Mouse (Mus musculus): ENCODE data around the gene Apol9b. TPM values are rescaled to one million over a fixed set of nuclear protein-coding genes. Genes with fewer than 3 reads are reported as not detected.
"Not testable (repeated sequence)": the region's sequence is repeated elsewhere in the genome, so short reads cannot be mapped to it uniquely, and the experiment has no call there.

Apol9b gene
- polyA plus RNA-seq (2015; fragmentation: Nextera tagmentation; extraction: Ambion mirVana), result 0.12 TPM in 1 of 2 replicates, not detected in the other

DNA sequence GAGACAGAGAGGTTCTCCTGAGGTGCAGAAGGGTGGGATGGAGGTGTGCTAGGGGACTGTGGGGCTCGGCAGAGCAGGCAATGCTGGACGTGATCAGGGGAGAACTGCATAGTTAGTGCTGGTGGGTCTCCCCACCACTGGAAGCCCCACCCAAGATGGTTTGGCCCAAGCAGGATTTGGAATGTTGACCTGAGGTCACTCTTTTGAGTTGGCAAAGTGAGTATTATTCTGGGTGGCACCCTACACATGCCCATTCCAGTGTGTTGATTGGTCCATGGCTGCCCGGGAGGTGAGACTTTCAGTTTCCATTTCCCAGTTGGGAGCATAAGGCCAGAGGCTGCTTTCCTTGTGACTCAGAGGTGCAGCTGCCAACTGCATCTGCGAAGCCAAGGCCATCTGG is at the start of gene Apol9b:
Apol9b (plus strand) TSS at position 301 of the 400 bp plus-strand sequence.
- WGBS (ENCODE audit: insufficient replicate concordance), result 47% methylated on average over 1 of the region's 4 CpGs
- H3K9me3 ChIP-seq (replicated peaks); H3K9ac ChIP-seq; ATAC-seq (ENCODE audit: insufficient read depth); H3K27ac ChIP-seq (replicated peaks); H3K4me2 ChIP-seq; H3K4me1 ChIP-seq (replicated peaks); H3K36me3 ChIP-seq (replicated peaks); H3K27me3 ChIP-seq; H3K4me3 ChIP-seq (replicated peaks): not testable (repeated sequence)

- not testable (repeated sequence) for H3K36me3 ChIP-seq (replicated peaks); H3K27ac ChIP-seq (replicated peaks); H3K4me3 ChIP-seq (replicated peaks); H3K27me3 ChIP-seq; H3K4me1 ChIP-seq (replicated peaks); H3K9me3 ChIP-seq (replicated peaks); ATAC-seq (ENCODE audit: insufficient read depth); H3K4me2 ChIP-seq; H3K9ac ChIP-seq
- 11% methylated on average over 11 of the region's 11 CpGs for WGBS (ENCODE audit: insufficient replicate concordance)
Measured at GRCm38 (mm10) chr15:77683944-77684343, 44.9 kb upstream of the Apol9b start.

GRCm38 (mm10) chr15:77691532-77692311 is 37.1 kb upstream of the Apol9b start:
- H3K4me3 ChIP-seq (replicated peaks); ATAC-seq (ENCODE audit: insufficient read depth); H3K4me1 ChIP-seq (replicated peaks); H3K27me3 ChIP-seq; H3K27ac ChIP-seq (replicated peaks); H3K9ac ChIP-seq; H3K9me3 ChIP-seq (replicated peaks); H3K4me2 ChIP-seq; H3K36me3 ChIP-seq (replicated peaks): not testable (repeated sequence)
- 7% methylated on average over 20 of the region's 20 CpGs for WGBS (ENCODE audit: insufficient replicate concordance)

GRCm38 (mm10) chr15:77694687-77695295 is 34.0 kb upstream of the Apol9b start:
- not testable (repeated sequence) for H3K27ac ChIP-seq (replicated peaks); H3K4me3 ChIP-seq (replicated peaks); H3K9me3 ChIP-seq (replicated peaks); H3K9ac ChIP-seq; ATAC-seq (ENCODE audit: insufficient read depth); H3K36me3 ChIP-seq (replicated peaks); H3K4me1 ChIP-seq (replicated peaks); H3K4me2 ChIP-seq; H3K27me3 ChIP-seq
- WGBS (ENCODE audit: insufficient replicate concordance), result 34% methylated on average over 13 of the region's 15 CpGs

DNA sequence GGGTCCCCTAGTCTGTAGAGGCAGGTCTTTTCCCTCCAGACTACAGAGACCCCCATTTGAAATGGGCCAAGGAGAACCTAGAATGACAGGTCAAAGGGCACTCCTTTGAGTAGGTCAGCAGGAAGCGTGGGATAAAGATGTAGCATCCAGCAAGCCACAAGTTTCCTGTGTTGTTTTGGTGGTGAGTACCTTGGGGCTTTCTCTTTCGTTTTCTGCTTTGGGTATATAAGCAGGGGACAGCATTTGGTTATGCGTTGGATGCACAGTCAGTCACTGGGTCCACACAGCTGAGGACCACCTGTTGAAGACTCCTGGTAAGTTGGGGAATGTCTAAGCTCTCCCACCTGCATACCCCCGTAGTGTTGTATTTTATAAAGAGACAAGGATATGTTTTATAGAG is 30.2 kb upstream of the Apol9b start, which contains the start of gene Apol7e:
Apol7e (plus strand) TSS at position 202 of the 400 bp plus-strand sequence.
- not testable (repeated sequence) for H3K4me2 ChIP-seq; H3K4me1 ChIP-seq (replicated peaks); H3K9ac ChIP-seq; H3K36me3 ChIP-seq (replicated peaks); H3K27ac ChIP-seq (replicated peaks); H3K27me3 ChIP-seq; H3K4me3 ChIP-seq (replicated peaks); ATAC-seq (ENCODE audit: insufficient read depth); H3K9me3 ChIP-seq (replicated peaks)
- 45% methylated on average over 4 of the region's 4 CpGs for WGBS (ENCODE audit: insufficient replicate concordance)

GRCm38 (mm10) chr15:77705306-77705705 is 23.5 kb upstream of the Apol9b start:
- not testable (repeated sequence) for H3K9ac ChIP-seq; H3K9me3 ChIP-seq (replicated peaks); H3K27me3 ChIP-seq; H3K4me2 ChIP-seq; H3K36me3 ChIP-seq (replicated peaks); H3K27ac ChIP-seq (replicated peaks); H3K4me3 ChIP-seq (replicated peaks); ATAC-seq (ENCODE audit: insufficient read depth); H3K4me1 ChIP-seq (replicated peaks)
- WGBS (ENCODE audit: insufficient replicate concordance), result 74% methylated on average over 3 of the region's 3 CpGs

DNA sequence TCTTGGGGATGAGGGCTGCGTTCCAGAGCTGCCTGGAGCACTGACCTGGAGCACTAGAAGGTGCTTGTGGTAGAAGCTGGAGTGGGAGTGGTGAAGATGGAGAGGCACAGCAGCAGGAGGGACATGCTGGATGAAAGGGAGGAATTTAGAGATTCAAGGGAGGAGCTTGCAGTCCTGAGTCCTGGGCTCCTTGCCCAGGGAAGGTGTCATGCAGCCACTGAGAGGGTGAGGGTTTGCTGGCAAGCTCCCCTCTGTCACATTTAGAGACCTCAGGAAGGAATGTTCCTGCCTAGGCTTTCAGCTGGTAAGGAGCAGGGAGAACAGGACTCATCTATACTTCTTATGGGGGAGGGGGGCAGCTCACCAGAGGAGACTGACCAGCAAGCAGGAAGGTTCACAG is 19.9 kb upstream of the Apol9b start:
- H3K27me3 ChIP-seq; H3K9me3 ChIP-seq (replicated peaks); H3K27ac ChIP-seq (replicated peaks); H3K4me3 ChIP-seq (replicated peaks); H3K4me1 ChIP-seq (replicated peaks); ATAC-seq (ENCODE audit: insufficient read depth); H3K9ac ChIP-seq; H3K4me2 ChIP-seq; H3K36me3 ChIP-seq (replicated peaks): not testable (repeated sequence)
- WGBS (ENCODE audit: insufficient replicate concordance), result 64% methylated on average over 1 of the region's 1 CpGs

DNA sequence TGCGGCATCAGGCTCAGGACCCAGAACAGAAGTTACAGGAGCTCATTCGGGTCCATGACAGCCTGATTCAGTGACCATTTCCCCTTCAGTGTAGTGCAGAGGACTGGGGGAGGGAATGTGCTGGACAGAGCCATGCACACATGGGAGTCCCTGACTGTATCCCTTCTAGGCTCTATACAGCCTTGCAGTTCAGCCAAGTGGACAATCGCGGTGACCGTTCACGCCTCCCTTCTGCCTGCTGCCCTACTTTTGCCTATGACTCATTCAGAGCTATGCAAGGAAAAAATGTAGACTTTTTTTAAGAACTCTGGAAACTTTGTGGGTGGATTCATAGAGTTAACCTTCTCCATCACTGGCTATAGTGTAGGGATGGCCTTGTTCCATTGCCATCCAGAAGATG is 10.6 kb upstream of the Apol9b start:
- not testable (repeated sequence) for H3K9ac ChIP-seq; H3K27me3 ChIP-seq; H3K4me2 ChIP-seq; H3K36me3 ChIP-seq (replicated peaks); H3K4me3 ChIP-seq (replicated peaks); ATAC-seq (ENCODE audit: insufficient read depth); H3K27ac ChIP-seq (replicated peaks); H3K4me1 ChIP-seq (replicated peaks); H3K9me3 ChIP-seq (replicated peaks)
- WGBS (ENCODE audit: insufficient replicate concordance), result 55% methylated on average over 6 of the region's 6 CpGs

- not testable (repeated sequence) for H3K9ac ChIP-seq; H3K27ac ChIP-seq (replicated peaks); H3K4me2 ChIP-seq; H3K27me3 ChIP-seq; H3K4me3 ChIP-seq (replicated peaks); H3K4me1 ChIP-seq (replicated peaks); H3K9me3 ChIP-seq (replicated peaks); H3K36me3 ChIP-seq (replicated peaks); ATAC-seq (ENCODE audit: insufficient read depth)
- no CpG with 5 or more reads among the region's 3 CpGs for WGBS (ENCODE audit: insufficient replicate concordance)
Measured at GRCm38 (mm10) chr15:77721509-77721908, 7.3 kb upstream of the Apol9b start.

DNA sequence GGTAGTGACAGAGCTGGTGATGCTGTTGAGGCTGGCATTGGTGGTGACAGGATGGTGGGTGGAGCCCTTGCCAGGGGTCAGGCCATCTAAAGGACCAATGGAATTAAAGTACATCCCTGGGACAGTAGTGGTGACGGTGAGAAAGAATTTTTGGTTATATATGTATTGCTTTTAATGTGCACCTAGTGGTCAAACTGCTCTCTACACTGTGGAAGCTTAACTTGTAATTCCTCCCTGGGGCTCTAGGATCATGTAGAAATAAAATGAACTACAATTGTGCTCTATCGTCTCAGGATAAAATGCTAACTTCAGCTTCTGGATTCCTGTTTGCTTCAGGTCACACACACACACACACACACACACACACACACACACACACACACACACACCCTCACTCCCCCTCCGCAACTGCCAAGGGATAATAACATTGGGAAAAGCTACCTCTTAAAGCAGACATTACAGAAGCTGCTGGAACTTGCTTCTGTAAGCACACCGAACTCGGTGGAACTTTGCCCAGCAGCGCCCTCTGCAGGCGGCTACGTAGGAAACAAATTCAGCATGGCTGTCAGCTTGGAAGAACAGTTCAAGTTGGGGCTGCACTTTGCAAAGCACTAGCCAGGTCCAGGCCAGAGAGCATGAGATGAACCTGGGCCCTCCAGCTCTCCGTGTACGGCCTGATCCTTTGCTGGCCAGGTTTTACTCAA is 4.5 kb upstream of the Apol9b start:
- 20% methylated on average over 3 of the region's 10 CpGs for WGBS (ENCODE audit: insufficient replicate concordance)
- ATAC-seq (ENCODE audit: insufficient read depth); H3K27ac ChIP-seq (replicated peaks): not testable (repeated sequence)

DNA sequence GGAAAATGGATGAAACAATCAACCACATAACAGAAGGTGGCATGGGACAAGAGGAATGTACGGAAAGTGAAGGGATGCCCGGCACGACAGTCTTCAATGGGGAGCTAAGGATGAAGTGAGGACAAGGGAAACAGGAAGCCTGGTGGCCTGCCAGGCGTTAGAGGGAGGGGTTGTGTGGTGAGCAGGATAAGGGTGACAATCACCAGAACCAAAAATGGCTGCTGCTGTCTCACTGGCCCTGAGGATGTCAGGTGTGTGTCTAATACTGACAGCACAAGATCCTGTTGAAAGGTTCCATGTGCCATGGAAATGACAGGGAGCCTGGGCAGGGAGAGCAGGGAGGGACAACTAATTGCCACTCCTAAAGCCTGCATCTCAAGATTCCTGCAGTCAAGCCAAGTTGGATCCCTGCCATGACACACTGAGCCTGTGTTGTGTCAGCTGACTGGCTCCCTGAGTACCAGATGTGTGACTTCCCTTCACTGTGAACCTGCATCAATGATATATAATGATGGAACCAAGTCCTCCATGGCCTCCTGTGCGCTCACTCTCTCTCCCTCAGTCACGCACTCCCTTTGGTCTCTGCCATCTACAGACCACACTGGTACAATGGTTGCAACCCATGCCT is 3.3 kb upstream of the Apol9b start:
- not testable (repeated sequence) for H3K9me3 ChIP-seq (replicated peaks); H3K4me2 ChIP-seq; H3K4me1 ChIP-seq (replicated peaks); H3K27me3 ChIP-seq; H3K36me3 ChIP-seq (replicated peaks); H3K27ac ChIP-seq (replicated peaks); H3K4me3 ChIP-seq (replicated peaks); ATAC-seq (ENCODE audit: insufficient read depth); H3K9ac ChIP-seq
- WGBS (ENCODE audit: insufficient replicate concordance), result 47% methylated on average over 6 of the region's 6 CpGs

More for the DNA sequence above, 4.5 kb upstream of the Apol9b start:
- not testable (repeated sequence) for H3K9me3 ChIP-seq (replicated peaks); H3K4me2 ChIP-seq; H3K9ac ChIP-seq; H3K4me1 ChIP-seq (replicated peaks); H3K27me3 ChIP-seq; H3K4me3 ChIP-seq (replicated peaks); H3K36me3 ChIP-seq (replicated peaks)
